Comparison of ENCODE assay signal across 10 mouse cellular contexts in genomic region chr17:90696071-90696800, GRCm38 (mm10).
DNase-seq lines count a peak whose midpoint lies in the region; ATAC-seq and TF ChIP-seq lines count a peak whose summit lies in the region.
"Had no signal": no experiment of that assay in that cellular context is flagged by ENCODE, and none has a peak within 500 bp of the region (broad histone marks: within the 10 kb centered on the region; RNA-seq: fewer than 3 reads in every experiment).

No protein-coding gene starts in this region.

- no peaks in the 10 kb centered on the region for H3K27me3 ChIP-seq in heart, embryonic 16.5 days (ENCODE audit: control insufficient read depth, insufficient read depth, low read length)
- no peaks in the 10 kb centered on the region for H3K27me3 ChIP-seq in hindbrain, embryonic 11.5 days (ENCODE audit: control insufficient read depth, insufficient read depth, low read length)
- no peaks in the 10 kb centered on the region for H3K27me3 ChIP-seq in neural tube, embryonic 11.5 days (ENCODE audit: control insufficient read depth, insufficient read depth, low read length)

- DNase-seq in heart, postnatal 10 days: no peak
- peak; percentile 51 for DNase-seq in embryo, embryonic 11 days
- DNase-seq in hindbrain, embryonic 11.5 days (ENCODE audit: low spot score): peak; percentile 60
- DNase-seq in neural tube, embryonic 11.5 days (ENCODE audit: low spot score): peak; percentile 33
- DNase-seq in cerebellum, adult 9-10 months: no peak
- DNase-seq in gastrocnemius, adult 2 months: no peak
- DNase-seq: kidney, adult 2 months; lung, adult 18-20 months had no signal

- no peaks in the 10 kb centered on the region for H3K9me3 ChIP-seq in heart, embryonic 16.5 days (replicated peaks; ENCODE audit: control insufficient read depth, low read length)
- H3K9me3 ChIP-seq in hindbrain, embryonic 11.5 days (ENCODE audit: control insufficient read depth, low read length): no peaks in the 10 kb centered on the region
- H3K9me3 ChIP-seq in neural tube, embryonic 11.5 days (ENCODE audit: control insufficient read depth, low read length): no peaks in the 10 kb centered on the region

- peak; percentile 23; the same call in 1 of the 2 replicates for ATAC-seq in heart, embryonic 16.5 days (replicated peaks; ENCODE audit: extremely low read depth, insufficient read depth, low FRiP score)
- peak; percentile 85 for ATAC-seq in hindbrain, embryonic 11.5 days (ENCODE audit: low FRiP score)
- ATAC-seq in neural tube, embryonic 11.5 days (ENCODE audit: insufficient read depth, low FRiP score, low TSS enrichment): peak; percentile 91
- no peak for ATAC-seq in CD4-positive, CD25-positive, alpha-beta regulatory T cell, adult 4 months

- no peak overlapping the region for H3K4me3 ChIP-seq in heart, embryonic 16.5 days (ENCODE audit: low read length)
- H3K4me3 ChIP-seq in hindbrain, embryonic 11.5 days (ENCODE audit: low read depth, low read length): no peak overlapping the region
- H3K4me3 ChIP-seq in neural tube, embryonic 11.5 days (ENCODE audit: low read depth, low read length): no peak overlapping the region
- H3K4me3 ChIP-seq in gastrocnemius, adult 2 months: no peak overlapping the region

- H3K9ac ChIP-seq in heart, embryonic 16.5 days (ENCODE audit: low read length): no peak overlapping the region
- no peak overlapping the region for H3K9ac ChIP-seq in hindbrain, embryonic 11.5 days (ENCODE audit: low read depth, low read length)
- H3K9ac ChIP-seq in neural tube, embryonic 11.5 days (ENCODE audit: low read length): no peak overlapping the region

- H3K4me1 ChIP-seq in heart, embryonic 16.5 days (ENCODE audit: control insufficient read depth, insufficient read depth, low read length): no peaks in the 10 kb centered on the region
- H3K4me1 ChIP-seq in hindbrain, embryonic 11.5 days (replicated peaks; ENCODE audit: control insufficient read depth, insufficient read depth, low read length): no peaks in the 10 kb centered on the region; the same call in 1 of the 2 replicates
- no peaks in the 10 kb centered on the region; the same call in 1 of the 2 replicates for H3K4me1 ChIP-seq in neural tube, embryonic 11.5 days (ENCODE audit: control insufficient read depth, insufficient read depth, low read length)

- no peak for TF ChIP-seq CTCF in gastrocnemius, adult 2 months (IDR thresholded peaks at IDR 0.05)

- 30% methylated on average over 6 of the region's 6 CpGs for WGBS in heart, embryonic 16.5 days
- WGBS in hindbrain, embryonic 11.5 days: 18% methylated on average over 6 of the region's 6 CpGs
- 24% methylated on average over 6 of the region's 6 CpGs for WGBS in neural tube, embryonic 11.5 days

- intact Hi-C loops in heart, postnatal 10 days (cut with DNase I): no loop called here
- intact Hi-C loops in gastrocnemius, adult 2 months (cut with DNase I): no loop called here

- no peaks in the 10 kb centered on the region for H3K36me3 ChIP-seq in heart, embryonic 16.5 days (ENCODE audit: control insufficient read depth, insufficient read depth)
- H3K36me3 ChIP-seq in hindbrain, embryonic 11.5 days (ENCODE audit: control insufficient read depth, insufficient read depth, low read length): no peaks in the 10 kb centered on the region
- H3K36me3 ChIP-seq in neural tube, embryonic 11.5 days (ENCODE audit: control insufficient read depth, insufficient read depth, low read length): no peaks in the 10 kb centered on the region

- no peak overlapping the region for H3K27ac ChIP-seq in heart, embryonic 16.5 days (ENCODE audit: low read length)
- peak overlapping the region; percentile 82 for H3K27ac ChIP-seq in hindbrain, embryonic 11.5 days (ENCODE audit: low read depth, low read length)
- peak overlapping the region; percentile 62 for H3K27ac ChIP-seq in neural tube, embryonic 11.5 days (ENCODE audit: low read depth, low read length)
- no peak overlapping the region for H3K27ac ChIP-seq in gastrocnemius, adult 2 months

- no peak overlapping the region for H3K4me2 ChIP-seq in heart, embryonic 16.5 days (ENCODE audit: low read depth, low read length)
- H3K4me2 ChIP-seq in hindbrain, embryonic 11.5 days (replicated peaks; ENCODE audit: low read depth, low read length): no peak overlapping the region
- H3K4me2 ChIP-seq in neural tube, embryonic 11.5 days (ENCODE audit: low read depth): no peak overlapping the region

Comparison
In these comparisons a context has a peak if more than half of its experiments do, and no peak if none do; other contexts are left out.
1. H3K27ac ChIP-seq: peak in hindbrain, embryonic 11.5 days (single experiment) and neural tube, embryonic 11.5 days (single experiment); none in heart, embryonic 16.5 days (single experiment) and gastrocnemius, adult 2 months (single experiment).
2. DNase-seq: peak in embryo, embryonic 11 days (single experiment), hindbrain, embryonic 11.5 days (single experiment) and neural tube, embryonic 11.5 days (single experiment); none in heart, postnatal 10 days (0 of 2), cerebellum, adult 9-10 months (single experiment) and gastrocnemius, adult 2 months (single experiment).